Mouse (Mus musculus) erythroblast, embryonic 14.5 days (primary cell): ENCODE measurements around the gene Kcng1.

Experiments used
- GATA1 ChIP-seq: IDR thresholded peaks from 2 replicates; pipeline ENCODE4 v1.6.1; 2012; ENCODE audit warnings: low read length, inconsistent platforms, mixed read lengths
- TAL1 ChIP-seq: IDR thresholded peaks from 3 replicates; pipeline ENCODE4 v1.6.1; 2012; ENCODE audit warnings: low read length, inconsistent platforms, mixed read lengths

GRCm38 (mm10) chr2:168312504-168312903 lies 31.0 kb upstream of the Kcng1 start:
- no peak for TF ChIP-seq TAL1
- no peak for TF ChIP-seq GATA1
